Mouse (Mus musculus): ENCODE measurements around the gene Usp12. TPM values are rescaled to one million over a fixed set of nuclear protein-coding genes. Genes with fewer than 3 reads are reported as not detected.

The Usp12 gene
- polyA plus RNA-seq, 1 experiment from 2014 or later: 13.0 TPM

- Histone ChIP-seq H3K4me1 (ENCODE audit: control insufficient read depth, insufficient read depth, low read depth, low read length) (peaks cover 31% of the 10 kb centered on the region), H3K9ac (ENCODE audit: low read depth, low read length) (no peak overlapping the region), H3K9me3 (ENCODE audit: control insufficient read depth, low read length) (no peaks in the 10 kb centered on the region), H3K27ac (ENCODE audit: low read depth, low read length) (no peak overlapping the region), H3K4me2 (ENCODE audit: low read length) (no peak overlapping the region), H3K4me3 (ENCODE audit: low read length) (no peak overlapping the region), H3K27me3 (replicated peaks; ENCODE audit: control insufficient read depth, insufficient read depth, low read length) (no peaks in the 10 kb centered on the region), H3K36me3 (ENCODE audit: control insufficient read depth, insufficient read depth, low read length) (no peaks in the 10 kb centered on the region)
- ATAC-seq: no peak
- WGBS: 72% methylated on average over 9 of the region's 9 CpGs
These were observed 5.4 kb downstream of the Usp12 start for GRCm38 (mm10) chr5:146789413-146789812.

GRCm38 (mm10) chr5:146786123-146786522, 8.7 kb downstream of the Usp12 start:
- H3K9ac ChIP-seq (ENCODE audit: low read depth, low read length): no peak overlapping the region
- H3K4me1 ChIP-seq (ENCODE audit: control insufficient read depth, insufficient read depth, low read depth, low read length): peaks cover 8% of the 10 kb centered on the region
- no peak for ATAC-seq
- no peaks in the 10 kb centered on the region for H3K36me3 ChIP-seq (ENCODE audit: control insufficient read depth, insufficient read depth, low read length)
- H3K9me3 ChIP-seq (ENCODE audit: control insufficient read depth, low read length): no peaks in the 10 kb centered on the region
- WGBS: 82% methylated on average over 8 of the region's 8 CpGs
- H3K27ac ChIP-seq (ENCODE audit: low read depth, low read length): no peak overlapping the region
- no peak overlapping the region for H3K4me2 ChIP-seq (ENCODE audit: low read length)
- no peaks in the 10 kb centered on the region for H3K27me3 ChIP-seq (replicated peaks; ENCODE audit: control insufficient read depth, insufficient read depth, low read length)
- H3K4me3 ChIP-seq (ENCODE audit: low read length): no peak overlapping the region

GRCm38 (mm10) chr5:146783891-146784290, 10.9 kb downstream of the Usp12 start:
- no peaks in the 10 kb centered on the region for H3K9me3 ChIP-seq (ENCODE audit: control insufficient read depth, low read length)
- H3K4me3 ChIP-seq (ENCODE audit: low read length): no peak overlapping the region
- no peak overlapping the region for H3K4me2 ChIP-seq (ENCODE audit: low read length)
- ATAC-seq: no peak
- no peaks in the 10 kb centered on the region for H3K36me3 ChIP-seq (ENCODE audit: control insufficient read depth, insufficient read depth, low read length)
- no peaks in the 10 kb centered on the region; the same call in 1 of the 2 replicates for H3K4me1 ChIP-seq (ENCODE audit: control insufficient read depth, insufficient read depth, low read depth, low read length)
- WGBS: 92% methylated on average over 10 of the region's 10 CpGs
- no peak overlapping the region for H3K9ac ChIP-seq (ENCODE audit: low read depth, low read length)
- H3K27me3 ChIP-seq (replicated peaks; ENCODE audit: control insufficient read depth, insufficient read depth, low read length): no peaks in the 10 kb centered on the region
- no peak overlapping the region for H3K27ac ChIP-seq (ENCODE audit: low read depth, low read length)

- Histone ChIP-seq H3K9me3 (ENCODE audit: control insufficient read depth, low read length) (no peaks in the 10 kb centered on the region), H3K36me3 (ENCODE audit: control insufficient read depth, insufficient read depth, low read length) (no peaks in the 10 kb centered on the region), H3K27ac (ENCODE audit: low read depth, low read length) (no peak overlapping the region), H3K9ac (ENCODE audit: low read depth, low read length) (no peak overlapping the region), H3K4me2 (ENCODE audit: low read length) (no peak overlapping the region), H3K27me3 (replicated peaks; ENCODE audit: control insufficient read depth, insufficient read depth, low read length) (no peaks in the 10 kb centered on the region), H3K4me1 (ENCODE audit: control insufficient read depth, insufficient read depth, low read depth, low read length) (no peaks in the 10 kb centered on the region), H3K4me3 (ENCODE audit: low read length) (no peak overlapping the region)
- ATAC-seq: no peak
- WGBS: 93% methylated on average over 10 of the region's 10 CpGs
These were observed 11.5 kb downstream of the Usp12 start for GRCm38 (mm10) chr5:146783300-146783699.

- no peaks in the 10 kb centered on the region for H3K36me3 ChIP-seq (ENCODE audit: control insufficient read depth, insufficient read depth, low read length)
- no peak overlapping the region for H3K27ac ChIP-seq (ENCODE audit: low read depth, low read length)
- H3K4me2 ChIP-seq (ENCODE audit: low read length): no peak overlapping the region
- no peaks in the 10 kb centered on the region for H3K4me1 ChIP-seq (ENCODE audit: control insufficient read depth, insufficient read depth, low read depth, low read length)
- no peak overlapping the region for H3K4me3 ChIP-seq (ENCODE audit: low read length)
- no peaks in the 10 kb centered on the region for H3K9me3 ChIP-seq (ENCODE audit: control insufficient read depth, low read length)
- no peak overlapping the region for H3K9ac ChIP-seq (ENCODE audit: low read depth, low read length)
- WGBS: 93% methylated on average over 9 of the region's 9 CpGs
- no peaks in the 10 kb centered on the region for H3K27me3 ChIP-seq (replicated peaks; ENCODE audit: control insufficient read depth, insufficient read depth, low read length)
- no peak for ATAC-seq
These were observed 13.1 kb downstream of the Usp12 start for GRCm38 (mm10) chr5:146781663-146782062.

- Histone ChIP-seq H3K27ac (ENCODE audit: low read depth, low read length) (no peak overlapping the region), H3K36me3 (ENCODE audit: control insufficient read depth, insufficient read depth, low read length) (no peaks in the 10 kb centered on the region), H3K9me3 (ENCODE audit: control insufficient read depth, low read length) (no peaks in the 10 kb centered on the region), H3K9ac (ENCODE audit: low read depth, low read length) (no peak overlapping the region), H3K4me3 (ENCODE audit: low read length) (no peak overlapping the region), H3K27me3 (replicated peaks; ENCODE audit: control insufficient read depth, insufficient read depth, low read length) (no peaks in the 10 kb centered on the region), H3K4me2 (ENCODE audit: low read length) (no peak overlapping the region), H3K4me1 (ENCODE audit: control insufficient read depth, insufficient read depth, low read depth, low read length) (no peaks in the 10 kb centered on the region)
- ATAC-seq: no peak
- WGBS: 93% methylated on average over 5 of the region's 5 CpGs
These were observed 14.9 kb downstream of the Usp12 start for GRCm38 (mm10) chr5:146779931-146780330.

- no peaks in the 10 kb centered on the region for H3K9me3 ChIP-seq (ENCODE audit: control insufficient read depth, low read length)
- H3K27me3 ChIP-seq (replicated peaks; ENCODE audit: control insufficient read depth, insufficient read depth, low read length): no peaks in the 10 kb centered on the region
- no peak overlapping the region for H3K4me2 ChIP-seq (ENCODE audit: low read length)
- H3K36me3 ChIP-seq (ENCODE audit: control insufficient read depth, insufficient read depth, low read length): no peaks in the 10 kb centered on the region
- 79% methylated on average over 13 of the region's 13 CpGs for WGBS
- H3K9ac ChIP-seq (ENCODE audit: low read depth, low read length): no peak overlapping the region
- no peak overlapping the region for H3K27ac ChIP-seq (ENCODE audit: low read depth, low read length)
- no peak for ATAC-seq
- H3K4me1 ChIP-seq (ENCODE audit: control insufficient read depth, insufficient read depth, low read depth, low read length): no peaks in the 10 kb centered on the region
- no peak overlapping the region for H3K4me3 ChIP-seq (ENCODE audit: low read length)
These were observed 17.7 kb downstream of the Usp12 start for GRCm38 (mm10) chr5:146776988-146777639.

GRCm38 (mm10) chr5:146771982-146772381, 22.8 kb downstream of the Usp12 start:
- peaks cover 8% of the 10 kb centered on the region; the same call in 1 of the 2 replicates for H3K4me1 ChIP-seq (ENCODE audit: control insufficient read depth, insufficient read depth, low read depth, low read length)

GRCm38 (mm10) chr5:146770002-146770848, 24.6 kb downstream of the Usp12 start:
- no peaks in the 10 kb centered on the region for H3K36me3 ChIP-seq (ENCODE audit: control insufficient read depth, insufficient read depth, low read length)
- H3K9ac ChIP-seq (ENCODE audit: low read depth, low read length): no peak overlapping the region
- ATAC-seq: peak; percentile 69; the same call in 1 of the 2 replicates
- H3K4me3 ChIP-seq (ENCODE audit: low read length): no peak overlapping the region
- H3K4me2 ChIP-seq (ENCODE audit: low read length): no peak overlapping the region
- H3K9me3 ChIP-seq (ENCODE audit: control insufficient read depth, low read length): no peaks in the 10 kb centered on the region
- H3K4me1 ChIP-seq (ENCODE audit: control insufficient read depth, insufficient read depth, low read depth, low read length): peaks cover 8% of the 10 kb centered on the region; the same call in 1 of the 2 replicates
- no peaks in the 10 kb centered on the region for H3K27me3 ChIP-seq (replicated peaks; ENCODE audit: control insufficient read depth, insufficient read depth, low read length)
- no peak overlapping the region for H3K27ac ChIP-seq (ENCODE audit: low read depth, low read length)
- 55% methylated on average over 15 of the region's 15 CpGs for WGBS

More at GRCm38 (mm10) chr5:146771982-146772381, 22.8 kb downstream of the Usp12 start:
- Histone ChIP-seq H3K4me3 (ENCODE audit: low read length) (no peak overlapping the region), H3K9ac (ENCODE audit: low read depth, low read length) (no peak overlapping the region), H3K27me3 (replicated peaks; ENCODE audit: control insufficient read depth, insufficient read depth, low read length) (no peaks in the 10 kb centered on the region), H3K27ac (ENCODE audit: low read depth, low read length) (no peak overlapping the region), H3K36me3 (ENCODE audit: control insufficient read depth, insufficient read depth, low read length) (no peaks in the 10 kb centered on the region), H3K9me3 (ENCODE audit: control insufficient read depth, low read length) (no peaks in the 10 kb centered on the region), H3K4me2 (ENCODE audit: low read length) (no peak overlapping the region)
- ATAC-seq: no peak
- 62% methylated on average over 11 of the region's 11 CpGs for WGBS
